Mouse (Mus musculus): ENCODE measurements around the gene Lpcat2. TPM values are rescaled to one million over a fixed set of nuclear protein-coding genes. Genes with fewer than 3 reads are reported as not detected.

The Lpcat2 gene
- total and polyA plus RNA-seq, 3 experiments: 5.2 to 7.5 TPM; not detected in 1

DNA sequence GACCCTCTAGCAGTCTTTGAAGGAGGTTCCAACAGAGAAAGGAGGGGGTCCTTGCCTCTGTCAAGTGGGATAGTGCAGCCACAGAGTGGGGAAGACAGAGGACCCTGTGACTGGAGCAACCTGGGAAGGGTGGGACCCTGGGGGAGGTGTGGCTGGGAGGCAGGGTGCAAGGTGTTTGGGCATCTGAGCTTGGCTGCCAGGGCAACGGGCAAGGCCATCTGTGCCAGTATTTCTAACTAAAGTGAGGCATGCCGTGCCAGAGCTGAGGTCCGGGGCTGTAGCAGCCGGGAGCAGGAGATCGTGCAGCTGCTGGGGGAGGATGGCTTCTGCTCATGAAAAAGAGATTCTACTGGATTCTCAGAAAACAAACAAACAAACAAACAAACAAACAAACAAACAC lies 39.5 kb upstream of the Lpcat2 start:
- no peak overlapping the region for H3K9ac ChIP-seq (ENCODE audit: control insufficient read depth, low read depth, low read length, poor library complexity, severe bottlenecking)
- H3K27ac ChIP-seq (ENCODE audit: control insufficient read depth, low read depth, low read length): no peak overlapping the region
- no peaks in the 10 kb centered on the region for H3K9me3 ChIP-seq (replicated peaks; ENCODE audit: insufficient read depth, low read length)
- no peak for DNase-seq (ENCODE audit: low read depth, low spot score)
- H3K4me1 ChIP-seq (ENCODE audit: control insufficient read depth in 1 of 2, insufficient read depth in 2 of 2, low read length in 2 of 2): no peaks in the 10 kb centered on the region
- TF ChIP-seq CHD2 (IDR thresholded peaks at IDR 0.05; ENCODE audit: low read length) (no peak), MAFK (IDR thresholded peaks at IDR 0.05; ENCODE audit: borderline replicate concordance, low read depth, low read length) (no peak), NRF1 (IDR thresholded peaks at IDR 0.05; ENCODE audit: insufficient read depth, low read depth, low read length, poor library complexity, severe bottlenecking) (no peak), GABPA (IDR thresholded peaks at IDR 0.05; ENCODE audit: low read depth, low read length) (no peak), EP300 (IDR thresholded peaks at IDR 0.05; ENCODE audit: low read depth in 1 of 2, low read length in 2 of 2) (no peak), UBTF (IDR thresholded peaks at IDR 0.05; ENCODE audit: borderline replicate concordance, insufficient read depth, low read depth, low read length) (no peak), POLR2AphosphoS2 (IDR thresholded peaks at IDR 0.05; ENCODE audit: low read length) (no peak), USF2 (IDR thresholded peaks at IDR 0.05; ENCODE audit: borderline replicate concordance in 1 of 2, insufficient read depth in 1 of 2, low read depth in 1 of 2, low read length in 2 of 2) (no peak), BHLHE40 (IDR thresholded peaks at IDR 0.05; ENCODE audit: borderline replicate concordance, low read depth, low read length) (no peak), TAL1 (IDR thresholded peaks at IDR 0.05; ENCODE audit: low read length) (no peak), SIN3A (IDR thresholded peaks at IDR 0.05; ENCODE audit: low read length) (no peak), KAT2A (conservative IDR thresholded peaks at IDR 0.05; ENCODE audit: low read depth, low read length) (no peak), HCFC1 (IDR thresholded peaks at IDR 0.05; ENCODE audit: low read depth, low read length) (no peak), POLR2A (IDR thresholded peaks at IDR 0.05; ENCODE audit: control insufficient read depth in 1 of 2, insufficient read depth in 1 of 2, low read depth in 1 of 2, low read length in 2 of 2, poor library complexity in 1 of 2) (no peak), MYC (IDR thresholded peaks at IDR 0.05; ENCODE audit: low read depth, low read length) (no peak), CHD1 (IDR thresholded peaks at IDR 0.05; ENCODE audit: low read depth, low read length) (no peak), ELF1 (IDR thresholded peaks at IDR 0.05; ENCODE audit: low read depth, low read length) (no peak), ETS1 (IDR thresholded peaks at IDR 0.05; ENCODE audit: low read depth, low read length) (no peak), E2F4 (IDR thresholded peaks at IDR 0.05; ENCODE audit: borderline replicate concordance, low read depth, low read length) (no peak), MXI1 (IDR thresholded peaks at IDR 0.05; ENCODE audit: low read depth, low read length) (no peak)
- no peaks in the 10 kb centered on the region for H3K79me2 ChIP-seq (ENCODE audit: control insufficient read depth, insufficient read depth, low read length, poor library complexity)
- H3K36me3 ChIP-seq (ENCODE audit: control insufficient read depth in 1 of 2, insufficient read depth in 2 of 2, low read length in 2 of 2): no peaks in the 10 kb centered on the region
- H3K4me3 ChIP-seq (ENCODE audit: control insufficient read depth in 1 of 2, insufficient read depth in 1 of 2, low read depth in 2 of 2, low read length in 2 of 2): no peak overlapping the region
- no peaks in the 10 kb centered on the region for H3K27me3 ChIP-seq (ENCODE audit: control insufficient read depth in 1 of 2, insufficient read depth in 2 of 2, low read length in 2 of 2)

Data from MEL (cell line).